Mouse (Mus musculus) testis, adult 2 months (tissue): Measurements from ENCODE around the gene Tshb.

Experiments
- CTCF ChIP-seq: fragments of 200-500 bp; IDR thresholded peaks from 2 replicates; pipeline ENCODE4 v1.5.1; 2012; ENCODE audit warnings: low read depth, mild to moderate bottlenecking, inconsistent platforms, low read length, moderate library complexity; ENCODE audit not compliant: control insufficient read depth, insufficient read depth, insufficient replicate concordance
- POLR2A ChIP-seq: fragments of 200-500 bp; IDR thresholded peaks from 2 replicates; pipeline ENCODE4 v1.6.1; 2012; ENCODE audit warnings: low read depth, mild to moderate bottlenecking, inconsistent platforms, low read length, moderate library complexity; ENCODE audit not compliant: control insufficient read depth

- TF ChIP-seq POLR2A: no peak
- TF ChIP-seq CTCF: no peak
Observed at GRCm38 (mm10) chr3:102757019-102757418, 25.5 kb downstream of the Tshb start.
